Mouse (Mus musculus): ENCODE data around the gene Pik3r1. TPM values are rescaled to one million over a fixed set of nuclear protein-coding genes. Genes with fewer than 3 reads are reported as not detected.

Pik3r1 gene
- polyA plus RNA-seq, 1 experiment from 2014 or later = 44.6 TPM

- H3K36me3 ChIP-seq (ENCODE audit: control insufficient read depth, insufficient read depth, low read length) = peaks cover 5% of the 10 kb centered on the region; the same call in 1 of the 2 replicates
- WGBS = 0% methylated on average over 3 of the region's 3 CpGs
- no peaks in the 10 kb centered on the region for H3K9me3 ChIP-seq (ENCODE audit: control insufficient read depth, low read length)
- peak overlapping the region; percentile 61 for H3K4me2 ChIP-seq (replicated peaks; ENCODE audit: low read depth)
- no peaks in the 10 kb centered on the region for H3K27me3 ChIP-seq (ENCODE audit: control insufficient read depth, insufficient read depth, low read length)
- H3K27ac ChIP-seq (replicated peaks) = 0 out of 2 replicates have a peak overlapping the region, but pooled peaks have one; percentile 99
- no peak for TF ChIP-seq CTCF (IDR thresholded peaks at IDR 0.05; ENCODE audit: low read depth)
- TF ChIP-seq EP300 (optimal IDR thresholded peaks at IDR 0.05) = no peak
- peak overlapping the region; percentile 99 for H3K9ac ChIP-seq (ENCODE audit: low read length)
- peak overlapping the region; percentile 99 for H3K4me3 ChIP-seq (ENCODE audit: low read depth, low read length)
- peaks cover 14% of the 10 kb centered on the region for H3K4me1 ChIP-seq (replicated peaks; ENCODE audit: control insufficient read depth, insufficient read depth)
- no peak for ATAC-seq (ENCODE audit: low FRiP score, low TSS enrichment)
- DNase-seq (ENCODE audit: low spot score) = no peak
Measured at GRCm38 (mm10) chr13:101765976-101766375, 2.0 kb downstream of the Pik3r1 start.

GRCm38 (mm10) chr13:101764111-101764510 is 3.9 kb downstream of the Pik3r1 start:
- Histone ChIP-seq H3K4me2 (replicated peaks; ENCODE audit: low read depth) (peak overlapping the region; percentile 61), H3K4me1 (replicated peaks; ENCODE audit: control insufficient read depth, insufficient read depth) (peaks cover 24% of the 10 kb centered on the region), H3K27me3 (ENCODE audit: control insufficient read depth, insufficient read depth, low read length) (no peaks in the 10 kb centered on the region), H3K9ac (ENCODE audit: low read length) (peak overlapping the region; percentile 50), H3K4me3 (ENCODE audit: low read depth, low read length) (peak overlapping the region; percentile 32), H3K36me3 (ENCODE audit: control insufficient read depth, insufficient read depth, low read length) (peaks cover 5% of the 10 kb centered on the region; the same call in 1 of the 2 replicates), H3K9me3 (ENCODE audit: control insufficient read depth, low read length) (no peaks in the 10 kb centered on the region), H3K27ac (replicated peaks) (peak overlapping the region; percentile 45)
- ATAC-seq (ENCODE audit: low FRiP score, low TSS enrichment) (no peak), DNase-seq (ENCODE audit: low spot score) (peak; percentile 66)
- 44% methylated on average over 5 of the region's 5 CpGs for WGBS
- TF ChIP-seq EP300 (optimal IDR thresholded peaks at IDR 0.05) (no peak), CTCF (IDR thresholded peaks at IDR 0.05; ENCODE audit: low read depth) (no peak)

- peak overlapping the region; percentile 61 for H3K4me2 ChIP-seq (replicated peaks; ENCODE audit: low read depth)
- peak overlapping the region; percentile 45 for H3K27ac ChIP-seq (replicated peaks)
Measured at GRCm38 (mm10) chr13:101763676-101764075, 4.3 kb downstream of the Pik3r1 start.

GRCm38 (mm10) chr13:101763149-101763548 is 4.9 kb downstream of the Pik3r1 start:
- Histone ChIP-seq H3K4me2 (replicated peaks; ENCODE audit: low read depth) (peak overlapping the region; percentile 61), H3K27ac (replicated peaks) (peak overlapping the region; percentile 45; the same call in 1 of the 2 replicates)
- 60% methylated on average over 5 of the region's 5 CpGs for WGBS

More at GRCm38 (mm10) chr13:101763676-101764075, 4.3 kb downstream of the Pik3r1 start:
- H3K9ac ChIP-seq (ENCODE audit: low read length) = peak overlapping the region; percentile 50
- H3K36me3 ChIP-seq (ENCODE audit: control insufficient read depth, insufficient read depth, low read length) = peaks cover 5% of the 10 kb centered on the region; the same call in 1 of the 2 replicates
- peaks cover 28% of the 10 kb centered on the region for H3K4me1 ChIP-seq (replicated peaks; ENCODE audit: control insufficient read depth, insufficient read depth)
- 59% methylated on average over 9 of the region's 9 CpGs for WGBS
- no peaks in the 10 kb centered on the region for H3K9me3 ChIP-seq (ENCODE audit: control insufficient read depth, low read length)
- TF ChIP-seq CTCF (IDR thresholded peaks at IDR 0.05; ENCODE audit: low read depth) (no peak), EP300 (optimal IDR thresholded peaks at IDR 0.05) (no peak)
- H3K4me3 ChIP-seq (ENCODE audit: low read depth, low read length) = peak overlapping the region; percentile 32
- no peak for DNase-seq (ENCODE audit: low spot score)
- no peaks in the 10 kb centered on the region for H3K27me3 ChIP-seq (ENCODE audit: control insufficient read depth, insufficient read depth, low read length)
- ATAC-seq (ENCODE audit: low FRiP score, low TSS enrichment) = no peak

GRCm38 (mm10) chr13:101761617-101762016 is 6.4 kb downstream of the Pik3r1 start:
- Histone ChIP-seq H3K36me3 (ENCODE audit: control insufficient read depth, insufficient read depth, low read length) (peaks cover 11% of the 10 kb centered on the region; the same call in 1 of the 2 replicates), H3K9me3 (ENCODE audit: control insufficient read depth, low read length) (no peaks in the 10 kb centered on the region), H3K27ac (replicated peaks) (peak overlapping the region; percentile 45; the same call in 1 of the 2 replicates), H3K4me1 (replicated peaks; ENCODE audit: control insufficient read depth, insufficient read depth) (peaks cover 30% of the 10 kb centered on the region), H3K4me3 (ENCODE audit: low read depth, low read length) (no peak overlapping the region), H3K9ac (ENCODE audit: low read length) (no peak overlapping the region), H3K4me2 (replicated peaks; ENCODE audit: low read depth) (peak overlapping the region; percentile 42), H3K27me3 (ENCODE audit: control insufficient read depth, insufficient read depth, low read length) (no peaks in the 10 kb centered on the region)
- no peak for DNase-seq (ENCODE audit: low spot score)
- no peak for TF ChIP-seq CTCF (IDR thresholded peaks at IDR 0.05; ENCODE audit: low read depth)
- no peak for TF ChIP-seq EP300 (optimal IDR thresholded peaks at IDR 0.05)
- WGBS = 46% methylated on average over 5 of the region's 5 CpGs
- ATAC-seq (ENCODE audit: low FRiP score, low TSS enrichment) = no peak

More at GRCm38 (mm10) chr13:101763149-101763548, 4.9 kb downstream of the Pik3r1 start:
- peak overlapping the region; percentile 32 for H3K4me3 ChIP-seq (ENCODE audit: low read depth, low read length)
- H3K4me1 ChIP-seq (replicated peaks; ENCODE audit: control insufficient read depth, insufficient read depth) = peaks cover 30% of the 10 kb centered on the region
- no peak for DNase-seq (ENCODE audit: low spot score)
- no peak overlapping the region for H3K9ac ChIP-seq (ENCODE audit: low read length)
- no peaks in the 10 kb centered on the region for H3K9me3 ChIP-seq (ENCODE audit: control insufficient read depth, low read length)
- no peak for ATAC-seq (ENCODE audit: low FRiP score, low TSS enrichment)
- no peaks in the 10 kb centered on the region for H3K27me3 ChIP-seq (ENCODE audit: control insufficient read depth, insufficient read depth, low read length)
- TF ChIP-seq CTCF (IDR thresholded peaks at IDR 0.05; ENCODE audit: low read depth) (peak; percentile 54), EP300 (optimal IDR thresholded peaks at IDR 0.05) (no peak)
- H3K36me3 ChIP-seq (ENCODE audit: control insufficient read depth, insufficient read depth, low read length) = peaks cover 5% of the 10 kb centered on the region; the same call in 1 of the 2 replicates

- 41% methylated on average over 3 of the region's 3 CpGs for WGBS
- no peaks in the 10 kb centered on the region for H3K27me3 ChIP-seq (ENCODE audit: control insufficient read depth, insufficient read depth, low read length)
- peak; percentile 18 for DNase-seq (ENCODE audit: low spot score)
- H3K4me1 ChIP-seq (replicated peaks; ENCODE audit: control insufficient read depth, insufficient read depth) = peaks cover 30% of the 10 kb centered on the region
- H3K27ac ChIP-seq (replicated peaks) = peak overlapping the region; percentile 69
- H3K9ac ChIP-seq (ENCODE audit: low read length) = no peak overlapping the region
- no peak overlapping the region for H3K4me3 ChIP-seq (ENCODE audit: low read depth, low read length)
- H3K4me2 ChIP-seq (replicated peaks; ENCODE audit: low read depth) = peak overlapping the region; percentile 42
- TF ChIP-seq EP300 (optimal IDR thresholded peaks at IDR 0.05) (no peak), CTCF (IDR thresholded peaks at IDR 0.05; ENCODE audit: low read depth) (no peak)
- peak; percentile 36 for ATAC-seq (ENCODE audit: low FRiP score, low TSS enrichment)
- H3K9me3 ChIP-seq (ENCODE audit: control insufficient read depth, low read length) = no peaks in the 10 kb centered on the region
- peaks cover 13% of the 10 kb centered on the region; the same call in 1 of the 2 replicates for H3K36me3 ChIP-seq (ENCODE audit: control insufficient read depth, insufficient read depth, low read length)
Measured at GRCm38 (mm10) chr13:101760953-101761352, 7.1 kb downstream of the Pik3r1 start.
